14 mouse cellular contexts compared by ENCODE assay signal in genomic region chr19:11065202-11065875, GRCm38 (mm10). TPM values are rescaled to one million over a fixed set of nuclear protein-coding genes. Genes with fewer than 3 reads are reported as not detected.
A peak's percentile ranks its signal among the peaks of the same experiment; 100 is the strongest.
DNase-seq lines count a peak whose midpoint lies in the region; ATAC-seq and TF ChIP-seq lines count a peak whose summit lies in the region.
"Had no signal": no experiment of that assay in that cellular context is flagged by ENCODE, and none has a peak within 500 bp of the region (broad histone marks: within the 10 kb centered on the region; RNA-seq: fewer than 3 reads in every experiment).

No protein-coding gene starts in this region.

- ATAC-seq in liver, embryonic 16.5 days (ENCODE audit: low read depth): peak; percentile 24; the same call in 1 of the 2 replicates
- ATAC-seq in liver, embryonic 11.5 days (replicated peaks; ENCODE audit: low FRiP score): no peak
- ATAC-seq in midbrain, embryonic 13.5 days: no peak

- no peaks in the 10 kb centered on the region for H3K36me3 ChIP-seq in liver, embryonic 16.5 days (ENCODE audit: control insufficient read depth, insufficient read depth)
- H3K36me3 ChIP-seq in liver, embryonic 11.5 days (ENCODE audit: control insufficient read depth, insufficient read depth, low read length): no peaks in the 10 kb centered on the region
- no peaks in the 10 kb centered on the region for H3K36me3 ChIP-seq in midbrain, embryonic 13.5 days
- H3K36me3 ChIP-seq: embryonic facial prominence, embryonic 10.5 days; heart, embryonic 10.5 days; liver, embryonic 13.5 days had no signal

- no peak for TF ChIP-seq CTCF in bone marrow macrophage, adult 2 months (IDR thresholded peaks at IDR 0.05; ENCODE audit: low read depth, low read length)

- no peak overlapping the region for H3K27ac ChIP-seq in liver, embryonic 16.5 days (ENCODE audit: low read length)
- no peak overlapping the region for H3K27ac ChIP-seq in liver, embryonic 11.5 days (ENCODE audit: low read depth, low read length)
- peak overlapping the region; percentile 33; the same call in 1 of the 2 replicates for H3K27ac ChIP-seq in bone marrow macrophage, adult 2 months (ENCODE audit: insufficient read depth, low read depth, low read length)
- H3K27ac ChIP-seq in midbrain, embryonic 13.5 days: no peak overlapping the region
- H3K27ac ChIP-seq: embryonic facial prominence, embryonic 10.5 days; heart, embryonic 10.5 days; liver, embryonic 13.5 days had no signal

- H3K4me3 ChIP-seq in liver, embryonic 16.5 days (ENCODE audit: low read depth, low read length): no peak overlapping the region
- no peak overlapping the region for H3K4me3 ChIP-seq in liver, embryonic 11.5 days (ENCODE audit: low read depth, low read length)
- no peak overlapping the region for H3K4me3 ChIP-seq in bone marrow macrophage, adult 2 months (ENCODE audit: insufficient read depth, low read length)
- no peak overlapping the region for H3K4me3 ChIP-seq in midbrain, embryonic 13.5 days (replicated peaks)
- H3K4me3 ChIP-seq: embryonic facial prominence, embryonic 10.5 days; heart, embryonic 10.5 days; liver, embryonic 13.5 days had no signal

- no peak for DNase-seq in liver, embryonic 11.5 days (ENCODE audit: low spot score)
- DNase-seq in CD4-positive helper T cell, adult 2 months (ENCODE audit: low read depth, low spot score): peak; percentile 70
- peak; percentile 44 to 50 for DNase-seq in natural killer cell, adult 2 months (ENCODE audit: low spot score in 2 of 2)
- DNase-seq in embryo, embryonic 9.5 days (ENCODE audit: extremely low spot score): no peak
- DNase-seq: cerebellum, adult 8-10 months; heart, postnatal 4 days; kidney, adult 18-20 months; liver, embryonic 13.5 days had no signal

- 17% methylated on average over 2 of the region's 2 CpGs for WGBS in liver, embryonic 16.5 days (ENCODE audit: insufficient replicate concordance)
- 54% methylated on average over 2 of the region's 2 CpGs for WGBS in liver, embryonic 11.5 days
- WGBS in midbrain, embryonic 13.5 days: 94% methylated on average over 2 of the region's 2 CpGs

- H3K9ac ChIP-seq in liver, embryonic 16.5 days (ENCODE audit: low read depth, low read length): no peak overlapping the region
- no peak overlapping the region for H3K9ac ChIP-seq in liver, embryonic 11.5 days (ENCODE audit: low read depth, low read length)
- H3K9ac ChIP-seq in midbrain, embryonic 13.5 days (replicated peaks): no peak overlapping the region
- H3K9ac ChIP-seq: liver, embryonic 13.5 days had no signal

- H3K9me3 ChIP-seq in liver, embryonic 16.5 days (replicated peaks; ENCODE audit: control insufficient read depth, low read length): no peaks in the 10 kb centered on the region
- H3K9me3 ChIP-seq in liver, embryonic 11.5 days (ENCODE audit: control insufficient read depth, low read length): no peaks in the 10 kb centered on the region
- H3K9me3 ChIP-seq in midbrain, embryonic 13.5 days: no peaks in the 10 kb centered on the region
- H3K9me3 ChIP-seq: embryonic facial prominence, embryonic 10.5 days; heart, embryonic 10.5 days; liver, embryonic 13.5 days had no signal

- no peaks in the 10 kb centered on the region for H3K4me1 ChIP-seq in liver, embryonic 16.5 days (ENCODE audit: control insufficient read depth, low read depth, low read length)
- no peaks in the 10 kb centered on the region for H3K4me1 ChIP-seq in liver, embryonic 11.5 days (replicated peaks; ENCODE audit: control insufficient read depth, insufficient read depth, low read length)
- H3K4me1 ChIP-seq in bone marrow macrophage, adult 2 months (ENCODE audit: control insufficient read depth, insufficient read depth, low read length): peaks cover 21% of the 10 kb centered on the region
- no peaks in the 10 kb centered on the region for H3K4me1 ChIP-seq in midbrain, embryonic 13.5 days (replicated peaks)
- H3K4me1 ChIP-seq: embryonic facial prominence, embryonic 10.5 days; heart, embryonic 10.5 days; liver, embryonic 13.5 days had no signal

- TF ChIP-seq POLR2A in bone marrow macrophage, adult 2 months (IDR thresholded peaks at IDR 0.05; ENCODE audit: borderline replicate concordance, low read depth, low read length): no peak

- H3K4me2 ChIP-seq in liver, embryonic 16.5 days (ENCODE audit: low read depth, low read length): no peak overlapping the region
- no peak overlapping the region for H3K4me2 ChIP-seq in liver, embryonic 11.5 days
- H3K4me2 ChIP-seq in midbrain, embryonic 13.5 days (replicated peaks): no peak overlapping the region
- H3K4me2 ChIP-seq: liver, embryonic 13.5 days had no signal

- H3K27me3 ChIP-seq in liver, embryonic 16.5 days (ENCODE audit: control insufficient read depth, insufficient read depth, low read depth, low read length): no peaks in the 10 kb centered on the region
- no peaks in the 10 kb centered on the region for H3K27me3 ChIP-seq in liver, embryonic 11.5 days (replicated peaks; ENCODE audit: control insufficient read depth, insufficient read depth, low read length)
- H3K27me3 ChIP-seq in midbrain, embryonic 13.5 days: no peaks in the 10 kb centered on the region
- H3K27me3 ChIP-seq: liver, embryonic 13.5 days had no signal

RNA-seq across cellular contexts. Expression of gene Ms4a8a, which starts 15.6 kb away (rescaled TPM):
- polyA plus RNA-seq in liver, embryonic 16.5 days (2015; fragmentation: Nextera tagmentation; extraction: Ambion mirVana): 0.19 and 0.20 TPM in 2 replicates
- not detected in 2 replicates for polyA plus RNA-seq in liver, embryonic 11.5 days (2014; fragmentation: Nextera tagmentation; extraction: Ambion mirVana)
- not detected in 2 replicates for polyA plus RNA-seq in bone marrow macrophage, adult 2 months (2012; ENCODE audit: insufficient read depth, insufficient read length, missing spikeins)
- not detected in 2 replicates for polyA plus RNA-seq in midbrain, embryonic 13.5 days (2015; fragmentation: Nextera tagmentation; extraction: Ambion mirVana)
- polyA plus RNA-seq: embryonic facial prominence, embryonic 10.5 days; heart, embryonic 10.5 days; liver, embryonic 13.5 days had no signal

RNA-seq across cellular contexts. Expression of gene Ms4a18, which starts 47.5 kb away (rescaled TPM):
- 0.20 TPM in 1 of 2 replicates, not detected in the other for polyA plus RNA-seq in liver, embryonic 16.5 days (2015; fragmentation: Nextera tagmentation; extraction: Ambion mirVana)
- not detected in 2 replicates for polyA plus RNA-seq in liver, embryonic 11.5 days (2014; fragmentation: Nextera tagmentation; extraction: Ambion mirVana)
- polyA plus RNA-seq in bone marrow macrophage, adult 2 months (2012; ENCODE audit: insufficient read depth, insufficient read length, missing spikeins): not detected in 2 replicates
- not detected in 2 replicates for polyA plus RNA-seq in midbrain, embryonic 13.5 days (2015; fragmentation: Nextera tagmentation; extraction: Ambion mirVana)
- polyA plus RNA-seq: embryonic facial prominence, embryonic 10.5 days; heart, embryonic 10.5 days; liver, embryonic 13.5 days; thymus, postnatal 0 days had no signal

Comparison
In these comparisons a context has a peak if more than half of its experiments do, and no peak if none do; other contexts are left out.
1. DNase-seq: peak in CD4-positive helper T cell, adult 2 months (single experiment) and natural killer cell, adult 2 months (2 of 2); none in liver, embryonic 11.5 days (single experiment) and embryo, embryonic 9.5 days (single experiment).